Mouse (Mus musculus) midbrain, embryonic 10.5 days (tissue): ENCODE results near the gene Ubap1l. TPM values are rescaled to one million over a fixed set of nuclear protein-coding genes. Genes with fewer than 3 reads are reported as not detected.
"Not testable (repeated sequence)": the region's sequence is repeated elsewhere in the genome, so short reads cannot be mapped to it uniquely, and the experiment has no call there.

ENCODE experiments used
- DNase-seq: peaks from one replicate; pipeline ENCODE4 v3.0.0-alpha.2; 2017; ENCODE audit warnings: low spot score
- H3K27ac ChIP-seq: fragments of 300-500 bp; sonication (generic); replicated peaks from 2 replicates; pipeline ENCODE4 v1.5.1; 2016; ENCODE audit warnings: mild to moderate bottlenecking
- H3K27me3 ChIP-seq: fragments of 300-500 bp; sonication (generic); 2 replicates; pipeline ENCODE4 v1.6.1; 2016; ENCODE audit warnings: low read depth, mild to moderate bottlenecking; ENCODE audit not compliant: poor library complexity, severe bottlenecking
- H3K36me3 ChIP-seq: fragments of 300-500 bp; sonication (generic); 2 replicates; pipeline ENCODE4 v1.6.1; 2016; ENCODE audit warnings: mild to moderate bottlenecking, moderate library complexity
- H3K4me1 ChIP-seq: fragments of 300-500 bp; sonication (generic); 2 replicates; pipeline ENCODE4 v1.6.1; 2016
- H3K4me3 ChIP-seq: fragments of 300-500 bp; sonication (generic); 2 replicates; pipeline ENCODE4 v1.5.1; 2016; ENCODE audit warnings: mild to moderate bottlenecking, moderate library complexity
- H3K9me3 ChIP-seq: fragments of 300-500 bp; sonication (generic); replicated peaks from 2 replicates; pipeline ENCODE4 v1.6.1; 2016; ENCODE audit warnings: mild to moderate bottlenecking
- whole genome bisulfite sequencing: fragments of 180-500 bp; shearing (Covaris S2); methylation state at CpG from one replicate; pipeline ENCODE4 v1.1.7; 2016; 5-methylcytosine and 5-hydroxymethylcytosine counted together
- polyA plus RNA-seq: library from polyadenylated mRNA; unstranded; fragments of >200 nt; fragmentation: Nextera tagmentation; extraction: Ambion mirVana; gene quantifications from 2 replicates; pipeline ENCODE4 v1.2.1, GENCODE M21; 2016

The Ubap1l gene
- 0.29 and 0.36 TPM in 2 replicates for polyA plus RNA-seq

GRCm38 (mm10) chr9:65360641-65361448 is at the start of gene Ubap1l:
Gene Ubap1l (plus strand): TSS chr9:65361041.
- Histone ChIP-seq H3K4me3 (no peak within 1 kb of the TSS), H3K36me3 (peaks cover 82% of the 10 kb centered on the region), H3K9me3 (no peaks in the 10 kb centered on the region), H3K27ac (no peak within 1 kb of the TSS), H3K4me1 (no peaks in the 10 kb centered on the region), H3K27me3 (no peaks in the 10 kb centered on the region)
- WGBS, result 93% methylated on average over 16 of the region's 16 CpGs
- DNase-seq, result no peak

- WGBS, result 95% methylated on average over 4 of the region's 4 CpGs
- no peak overlapping the region for H3K27ac ChIP-seq
- H3K4me1 ChIP-seq, result no peaks in the 10 kb centered on the region
- peaks cover 69% of the 10 kb centered on the region for H3K36me3 ChIP-seq
- H3K4me3 ChIP-seq, result no peak overlapping the region
- no peaks in the 10 kb centered on the region for H3K27me3 ChIP-seq
- no peaks in the 10 kb centered on the region for H3K9me3 ChIP-seq
- no peak for DNase-seq
Observed at GRCm38 (mm10) chr9:65312669-65313357, 48.0 kb upstream of the Ubap1l start.

- H3K4me3 ChIP-seq, result no peak overlapping the region
- no peak overlapping the region for H3K27ac ChIP-seq
- no peaks in the 10 kb centered on the region for H3K27me3 ChIP-seq
- no peak for DNase-seq
- H3K36me3 ChIP-seq, result peaks cover 70% of the 10 kb centered on the region
- no peaks in the 10 kb centered on the region for H3K4me1 ChIP-seq
- H3K9me3 ChIP-seq, result no peaks in the 10 kb centered on the region
- 93% methylated on average over 1 of the region's 1 CpGs for WGBS
Observed at GRCm38 (mm10) chr9:65313846-65314245, 47.0 kb upstream of the Ubap1l start.

GRCm38 (mm10) chr9:65322255-65322900 is 38.5 kb upstream of the Ubap1l start:
- no peak for DNase-seq

GRCm38 (mm10) chr9:65325971-65326370 is 34.9 kb upstream of the Ubap1l start:
- Histone ChIP-seq H3K9me3 (no peaks in the 10 kb centered on the region), H3K27ac (no peak overlapping the region), H3K4me1 (no peaks in the 10 kb centered on the region), H3K36me3 (peaks cover 93% of the 10 kb centered on the region), H3K4me3 (no peak overlapping the region), H3K27me3 (no peaks in the 10 kb centered on the region)
- DNase-seq, result no peak

More at GRCm38 (mm10) chr9:65322255-65322900, 38.5 kb upstream of the Ubap1l start:
- Histone ChIP-seq H3K4me1 (no peaks in the 10 kb centered on the region), H3K4me3 (no peak overlapping the region), H3K36me3 (peaks cover 87% of the 10 kb centered on the region), H3K9me3 (no peaks in the 10 kb centered on the region), H3K27ac (no peak overlapping the region), H3K27me3 (no peaks in the 10 kb centered on the region)
- 94% methylated on average over 11 of the region's 11 CpGs for WGBS

GRCm38 (mm10) chr9:65327371-65327770 is 33.5 kb upstream of the Ubap1l start:
- no peaks in the 10 kb centered on the region for H3K9me3 ChIP-seq

GRCm38 (mm10) chr9:65333958-65334357 is 26.9 kb upstream of the Ubap1l start:
- 92% methylated on average over 5 of the region's 5 CpGs for WGBS
- peaks cover 24% of the 10 kb centered on the region for H3K36me3 ChIP-seq
- no peaks in the 10 kb centered on the region for H3K9me3 ChIP-seq
- DNase-seq, result no peak
- no peaks in the 10 kb centered on the region for H3K4me1 ChIP-seq
- no peak overlapping the region for H3K27ac ChIP-seq
- no peaks in the 10 kb centered on the region for H3K27me3 ChIP-seq
- H3K4me3 ChIP-seq, result no peak overlapping the region

More at GRCm38 (mm10) chr9:65327371-65327770, 33.5 kb upstream of the Ubap1l start:
- Histone ChIP-seq H3K27ac (no peak overlapping the region), H3K4me1 (no peaks in the 10 kb centered on the region), H3K4me3 (no peak overlapping the region), H3K27me3 (no peaks in the 10 kb centered on the region), H3K36me3 (peaks cover 86% of the 10 kb centered on the region)
- WGBS, result 96% methylated on average over 2 of the region's 2 CpGs
- DNase-seq, result no peak

- Histone ChIP-seq H3K36me3 (no peaks in the 10 kb centered on the region), H3K27ac (no peak overlapping the region), H3K9me3 (no peaks in the 10 kb centered on the region; the same call in 1 of the 2 replicates), H3K4me3 (no peak overlapping the region), H3K27me3 (no peaks in the 10 kb centered on the region), H3K4me1 (no peaks in the 10 kb centered on the region)
- DNase-seq, result no peak
- WGBS, result 84% methylated on average over 4 of the region's 4 CpGs
Observed at GRCm38 (mm10) chr9:65339146-65339545, 21.7 kb upstream of the Ubap1l start.

- H3K27me3 ChIP-seq, result no peaks in the 10 kb centered on the region
- H3K36me3 ChIP-seq, result no peaks in the 10 kb centered on the region
- 90% methylated on average over 2 of the region's 2 CpGs for whole genome bisulfite sequencing
Observed at GRCm38 (mm10) chr9:65340414-65340813, 20.4 kb upstream of the Ubap1l start.

GRCm38 (mm10) chr9:65345439-65345838 is 15.4 kb upstream of the Ubap1l start:
- WGBS, result 72% methylated on average over 11 of the region's 11 CpGs
- H3K36me3 ChIP-seq, H3K9me3 ChIP-seq, DNase-seq, H3K27me3 ChIP-seq: not testable (repeated sequence)
- peaks cover 23% of the 10 kb centered on the region for H3K4me1 ChIP-seq
- H3K4me3 ChIP-seq, result peak overlapping the region; percentile 100
- H3K27ac ChIP-seq, result peak overlapping the region; percentile 92

More at GRCm38 (mm10) chr9:65340414-65340813, 20.4 kb upstream of the Ubap1l start:
- DNase-seq, result no peak
- no peaks in the 10 kb centered on the region for H3K4me1 ChIP-seq
- peaks cover 4% of the 10 kb centered on the region; the same call in 1 of the 2 replicates for H3K9me3 ChIP-seq
- no peak overlapping the region for H3K4me3 ChIP-seq
- H3K27ac ChIP-seq, result no peak overlapping the region

GRCm38 (mm10) chr9:65345854-65346475 is 14.9 kb upstream of the Ubap1l start, which contains the start of gene Pdcd7:
Gene Pdcd7 (plus strand): TSS chr9:65346104.
- peaks cover 23% of the 10 kb centered on the region for H3K4me1 ChIP-seq
- no peaks in the 10 kb centered on the region for H3K36me3 ChIP-seq
- H3K27me3 ChIP-seq, result no peaks in the 10 kb centered on the region
- peak; percentile 96 for DNase-seq
- peak within 1 kb of the TSS; percentile 100 for H3K4me3 ChIP-seq
- whole genome bisulfite sequencing, result under 1% methylated on average over 58 of the region's 59 CpGs
- H3K9me3 ChIP-seq, result peaks cover 4% of the 10 kb centered on the region; the same call in 1 of the 2 replicates
- peak within 1 kb of the TSS; percentile 92 for H3K27ac ChIP-seq

GRCm38 (mm10) chr9:65346476-65347111 is 14.2 kb upstream of the Ubap1l start:
- Histone ChIP-seq H3K4me1 (peaks cover 23% of the 10 kb centered on the region), H3K4me3 (peak overlapping the region; percentile 100), H3K27ac (peak overlapping the region; percentile 92), H3K36me3 (no peaks in the 10 kb centered on the region), H3K27me3 (no peaks in the 10 kb centered on the region), H3K9me3 (peaks cover 4% of the 10 kb centered on the region; the same call in 1 of the 2 replicates)
- DNase-seq, result peak; percentile 68
- WGBS, result under 1% methylated on average over 77 of the region's 77 CpGs
